Mouse (Mus musculus) testis, adult 2 months (tissue): ENCODE measurements around the gene C1qtnf6.

ENCODE experiments used
- CTCF ChIP-seq: fragments of 200-500 bp; IDR thresholded peaks from 2 replicates; pipeline ENCODE4 v1.5.1; 2012; ENCODE audit warnings: low read depth, mild to moderate bottlenecking, inconsistent platforms, low read length, moderate library complexity; ENCODE audit not compliant: control insufficient read depth, insufficient read depth, insufficient replicate concordance
- POLR2A ChIP-seq: fragments of 200-500 bp; IDR thresholded peaks from 2 replicates; pipeline ENCODE4 v1.6.1; 2012; ENCODE audit warnings: low read depth, mild to moderate bottlenecking, inconsistent platforms, low read length, moderate library complexity; ENCODE audit not compliant: control insufficient read depth

GRCm38 (mm10) chr15:78531901-78532469, 769 bp upstream of the C1qtnf6 start:
- TF ChIP-seq CTCF (peak; percentile 96), POLR2A (0 out of 2 replicates have a peak, but pooled peaks have one; percentile 11)
